Mouse (Mus musculus) embryo, embryonic 9.5 days (tissue): ENCODE data around the gene 1700067K01Rik.

ENCODE experiments used
- DNase-seq: peaks from one replicate; pipeline ENCODE4 v3.0.0-alpha.2; 2017; ENCODE audit errors: extremely low spot score

The 1700067K01Rik gene

DNA sequence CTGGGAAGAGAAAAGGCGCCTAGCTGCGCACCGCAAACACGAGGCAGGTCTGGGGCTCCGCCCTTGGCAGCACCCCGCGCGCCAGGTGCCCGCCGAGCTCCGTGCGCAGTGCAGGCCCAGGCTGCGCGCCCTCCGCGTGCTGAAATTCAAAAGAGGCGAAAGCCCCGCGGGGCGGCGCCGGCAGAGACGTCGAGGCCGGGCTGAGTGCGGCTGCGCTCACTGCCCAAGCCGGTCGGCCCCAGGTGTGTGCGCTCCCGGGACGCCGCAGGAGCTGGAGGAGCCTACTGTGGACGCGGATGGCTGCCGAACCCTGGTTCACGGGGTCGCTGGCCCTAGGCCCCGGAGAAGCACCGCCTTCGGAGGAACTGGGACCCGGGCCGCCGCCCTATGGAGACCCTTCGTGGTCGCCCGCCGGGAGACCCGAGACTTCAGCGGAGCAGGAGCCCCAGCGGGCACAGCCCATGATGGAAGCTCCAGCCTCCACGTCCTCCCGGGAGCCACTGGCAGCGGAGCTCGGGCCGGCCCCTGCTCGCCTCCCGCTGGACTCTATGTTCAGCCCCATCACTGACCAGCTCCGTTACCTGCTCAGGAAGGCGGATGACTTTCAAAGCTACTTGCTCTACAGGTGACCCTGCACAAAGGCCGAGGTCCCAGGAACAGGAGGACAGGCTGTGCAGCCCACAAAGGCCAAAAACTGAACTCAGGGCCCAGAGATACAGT lies at the start of gene 1700067K01Rik:
TSS of gene 1700067K01Rik (plus strand) at position 222 of the 720 bp plus-strand sequence.
- DNase-seq, result no peak

DNA sequence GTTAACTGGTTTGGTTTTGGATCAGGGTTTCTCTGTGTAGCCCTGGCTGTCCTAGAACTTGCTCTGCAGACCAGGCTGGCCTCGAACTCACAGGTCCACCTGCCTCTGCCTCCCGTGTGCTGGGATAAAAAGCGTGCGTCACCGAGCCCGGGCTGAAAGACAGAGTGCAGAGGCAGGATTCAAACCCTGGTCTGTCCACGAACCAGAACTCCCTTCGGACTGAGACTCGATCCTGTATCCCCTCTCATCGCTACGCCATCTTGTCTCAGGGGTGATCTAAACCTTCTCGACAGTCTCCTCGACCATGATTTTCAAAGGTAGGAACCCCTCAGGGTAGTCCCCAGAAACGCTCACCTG lies 46.6 kb upstream of the 1700067K01Rik start:
- DNase-seq, result no peak

GRCm38 (mm10) chr8:83955106-83955957 lies 46.0 kb upstream of the 1700067K01Rik start, which contains the start of the genes Gm10644 and Asf1b:
Gene Gm10644, minus strand, starts transcription at chr8:83955205.
Gene Asf1b, plus strand, starts transcription at chr8:83955507.
- peak; percentile 99 for DNase-seq

GRCm38 (mm10) chr8:83955958-83956218 lies 45.4 kb upstream of the 1700067K01Rik start:
- no peak for DNase-seq

- no peak for DNase-seq
Measured at GRCm38 (mm10) chr8:83956789-83957188, 44.5 kb upstream of the 1700067K01Rik start.

- no peak for DNase-seq
Measured at GRCm38 (mm10) chr8:83964015-83964765, 37.1 kb upstream of the 1700067K01Rik start.

- no peak for DNase-seq
Measured at GRCm38 (mm10) chr8:83967701-83968100, 33.6 kb upstream of the 1700067K01Rik start.

DNA sequence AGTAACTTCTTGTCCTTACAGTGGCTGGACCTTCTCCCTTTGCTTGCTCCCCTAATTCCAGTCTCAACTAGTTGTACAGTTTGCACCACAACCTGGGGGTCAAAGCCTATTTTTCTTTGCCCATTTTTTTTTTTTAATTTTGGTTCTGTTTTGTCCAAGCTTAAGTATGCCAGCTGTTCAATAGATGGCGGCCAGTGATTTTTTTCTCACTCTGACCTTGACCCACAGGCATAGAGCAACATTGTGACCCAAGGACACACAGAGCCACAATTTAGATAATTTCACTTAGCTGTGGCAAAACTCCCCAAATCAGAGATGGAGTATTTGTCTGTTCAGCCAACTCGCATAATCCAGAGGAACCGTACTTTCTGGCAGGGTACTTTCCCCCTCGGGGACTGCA lies 30.2 kb upstream of the 1700067K01Rik start:
- no peak for DNase-seq

- no peak for DNase-seq
Measured at GRCm38 (mm10) chr8:83971661-83972060, 29.6 kb upstream of the 1700067K01Rik start.

- DNase-seq, result peak; percentile 96
Measured at GRCm38 (mm10) chr8:83972150-83973120, 28.9 kb upstream of the 1700067K01Rik start, which contains the start of gene Prkaca. Gene Prkaca, plus strand, starts transcription at chr8:83972993.

DNA sequence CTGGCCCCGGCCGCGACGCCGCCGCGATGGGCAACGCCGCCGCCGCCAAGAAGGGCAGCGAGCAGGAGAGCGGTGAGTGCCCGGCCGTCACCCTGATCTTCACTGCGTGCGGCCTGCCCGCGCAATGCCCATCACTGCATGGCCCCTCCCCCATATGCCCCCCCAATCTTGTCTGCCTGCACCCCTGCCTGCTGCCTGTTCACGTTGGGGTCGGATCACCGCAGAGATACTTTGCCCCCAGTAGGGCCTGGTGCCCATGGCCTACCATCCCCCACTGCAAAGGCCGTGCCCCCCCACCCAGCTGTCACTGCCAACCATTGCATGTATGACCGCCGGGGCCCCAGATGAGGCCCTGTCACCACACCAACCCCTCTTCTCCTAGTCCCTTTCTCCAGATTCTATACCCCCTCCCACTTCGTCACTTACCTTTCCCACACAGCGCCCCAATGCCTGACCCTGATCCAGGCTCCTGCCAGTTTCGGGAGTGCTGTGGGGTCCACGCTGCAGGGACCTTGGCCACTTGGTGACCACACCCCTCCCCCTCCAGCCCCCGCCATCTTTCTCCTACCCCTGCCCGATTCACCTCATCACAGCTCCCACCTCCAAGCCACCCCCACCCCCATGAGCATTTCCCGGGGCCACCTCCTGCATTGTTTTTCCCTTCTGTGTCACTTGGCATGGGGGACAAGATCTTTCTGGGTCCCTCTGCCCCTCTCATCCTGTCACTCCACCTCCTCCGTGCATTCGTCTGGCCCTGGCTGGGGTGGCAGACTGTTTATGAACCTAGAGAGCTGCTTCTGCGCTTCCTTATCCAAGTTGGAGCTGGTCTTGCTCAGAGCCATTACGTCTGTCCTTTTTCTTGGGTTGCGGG lies 27.9 kb upstream of the 1700067K01Rik start:
- no peak for DNase-seq

DNA sequence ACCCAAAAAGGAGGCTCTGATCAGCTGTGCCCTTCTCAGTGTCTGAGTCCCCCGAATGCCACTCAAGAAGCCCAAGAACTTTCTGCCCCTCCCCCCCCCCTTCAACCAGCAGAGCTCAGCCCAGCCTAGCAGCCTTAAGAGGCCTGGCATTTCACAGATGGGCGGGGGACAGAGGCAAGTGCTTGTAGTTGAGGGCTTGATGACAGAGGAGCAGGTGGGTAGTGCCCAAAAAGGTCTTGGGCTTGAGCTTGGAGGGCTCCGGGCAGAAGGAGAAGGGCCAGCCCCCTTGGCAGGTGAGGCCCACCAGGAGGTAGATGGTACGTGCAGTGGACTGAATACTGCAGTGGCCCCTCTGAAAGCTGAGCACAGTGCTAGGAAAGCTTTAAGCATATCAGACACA lies 26.8 kb upstream of the 1700067K01Rik start:
- DNase-seq, result no peak

GRCm38 (mm10) chr8:83976101-83976630 lies 25.1 kb upstream of the 1700067K01Rik start:
- no peak for DNase-seq

GRCm38 (mm10) chr8:83976779-83977350 lies 24.4 kb upstream of the 1700067K01Rik start:
- DNase-seq, result no peak

GRCm38 (mm10) chr8:83977646-83978045 lies 23.7 kb upstream of the 1700067K01Rik start:
- DNase-seq, result no peak

- no peak for DNase-seq
Measured at GRCm38 (mm10) chr8:83978200-83978599, 23.1 kb upstream of the 1700067K01Rik start.

GRCm38 (mm10) chr8:83980250-83980649 lies 21.1 kb upstream of the 1700067K01Rik start:
- no peak for DNase-seq

DNA sequence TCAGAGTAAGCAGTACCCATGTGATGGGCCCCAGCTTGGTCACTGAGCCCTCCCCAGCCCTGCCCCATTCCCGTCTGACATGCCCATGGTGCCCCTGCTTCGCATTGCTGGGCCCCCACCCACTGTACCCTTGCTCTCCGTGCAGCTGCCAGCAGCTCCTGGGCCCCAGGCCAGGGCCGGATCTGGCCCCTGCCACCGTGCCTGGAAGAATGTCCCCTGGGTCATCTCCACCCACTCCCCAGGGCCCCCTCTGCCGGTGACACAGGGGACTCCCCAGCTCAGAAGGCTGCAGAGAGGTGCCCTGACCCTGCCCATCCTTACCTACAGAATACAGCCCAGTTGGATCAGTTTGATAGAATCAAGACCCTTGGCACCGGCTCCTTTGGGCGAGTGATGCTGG lies 20.5 kb upstream of the 1700067K01Rik start:
- DNase-seq, result no peak

DNA sequence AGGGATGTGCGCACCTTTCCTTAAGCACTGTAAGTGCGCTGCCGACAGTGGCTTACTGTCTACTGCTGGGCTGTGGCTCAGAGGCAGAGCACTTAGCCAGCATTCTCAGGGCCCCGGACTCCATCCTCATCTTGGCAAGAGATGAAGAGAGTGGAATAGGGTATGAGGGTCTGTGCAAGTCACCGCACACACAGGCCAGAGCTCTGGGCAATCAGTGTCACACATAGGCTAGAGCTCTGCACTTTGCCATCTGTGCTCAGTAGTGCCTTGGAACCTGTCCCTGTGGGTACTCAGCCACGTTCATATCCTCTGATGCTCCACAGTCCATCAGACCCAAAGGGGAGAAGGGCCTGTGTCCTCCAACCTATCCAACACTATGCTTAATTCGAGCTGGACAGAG lies 19.8 kb upstream of the 1700067K01Rik start:
- no peak for DNase-seq

DNA sequence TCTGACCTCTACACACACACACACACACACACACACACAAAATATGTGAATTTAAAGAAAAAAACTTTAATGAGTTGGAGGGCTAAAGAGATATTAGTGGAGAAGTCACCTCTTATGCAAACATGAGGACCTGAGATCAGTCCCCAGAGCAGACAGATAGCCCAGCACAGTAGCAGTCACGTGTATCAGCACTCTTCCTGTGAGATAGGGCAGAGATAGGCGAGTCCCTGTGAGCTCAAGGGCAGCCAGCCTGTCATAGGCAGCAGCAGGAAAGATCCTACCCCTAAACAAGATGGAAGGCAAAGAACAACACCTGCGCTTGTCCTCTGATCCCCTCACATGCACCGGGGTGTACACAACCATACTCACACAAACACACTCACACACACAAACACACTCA lies 18.9 kb upstream of the 1700067K01Rik start:
- no peak for DNase-seq
